Mouse (Mus musculus) Muller cell, postnatal 12 days (primary cell): ENCODE measurements around the gene Cyp2b10.
"Not testable (repeated sequence)": the region's sequence is repeated elsewhere in the genome, so short reads cannot be mapped to it uniquely, and the experiment has no call there.

ENCODE experiments used
- DNase-seq: peaks from one replicate; pipeline ENCODE4 v3.0.0-alpha.2; 2015; ENCODE audit errors: inconsistent ontology term

The Cyp2b10 gene

GRCm38 (mm10) chr7:25897411-25897810, at the start of gene Cyp2b10:
Cyp2b10 (plus strand) TSS chr7:25897620.
- no peak for DNase-seq

- peak; percentile 79 for DNase-seq
These were observed 49.5 kb upstream of the Cyp2b10 start for GRCm38 (mm10) chr7:25847722-25848443.

GRCm38 (mm10) chr7:25848444-25848812, 49.0 kb upstream of the Cyp2b10 start:
- DNase-seq = no peak

GRCm38 (mm10) chr7:25855082-25855481, 42.3 kb upstream of the Cyp2b10 start:
- peak; percentile 43 for DNase-seq

- DNase-seq = no peak
These were observed 37.2 kb upstream of the Cyp2b10 start for GRCm38 (mm10) chr7:25859962-25860870.

- DNase-seq = no peak
These were observed 35.1 kb upstream of the Cyp2b10 start for GRCm38 (mm10) chr7:25862365-25862764.

GRCm38 (mm10) chr7:25863756-25864155, 33.7 kb upstream of the Cyp2b10 start:
- DNase-seq = peak; percentile 14

- DNase-seq = no peak
These were observed 32.6 kb upstream of the Cyp2b10 start for GRCm38 (mm10) chr7:25864861-25865260.

- DNase-seq = no peak
These were observed 27.6 kb upstream of the Cyp2b10 start for GRCm38 (mm10) chr7:25869789-25870188.

- DNase-seq = no peak
These were observed 24.8 kb upstream of the Cyp2b10 start for GRCm38 (mm10) chr7:25872624-25873023.

- no peak for DNase-seq
These were observed 18.7 kb upstream of the Cyp2b10 start for GRCm38 (mm10) chr7:25878735-25879134.

GRCm38 (mm10) chr7:25880721-25881120, 16.7 kb upstream of the Cyp2b10 start:
- DNase-seq = not testable (repeated sequence)

- DNase-seq = no peak
These were observed 13.1 kb upstream of the Cyp2b10 start for GRCm38 (mm10) chr7:25884272-25884671.

GRCm38 (mm10) chr7:25887758-25888157, 9.7 kb upstream of the Cyp2b10 start:
- DNase-seq = no peak

GRCm38 (mm10) chr7:25893159-25893558, 4.3 kb upstream of the Cyp2b10 start:
- no peak for DNase-seq

GRCm38 (mm10) chr7:25895162-25895561, 2.3 kb upstream of the Cyp2b10 start:
- DNase-seq = no peak

GRCm38 (mm10) chr7:25898064-25898463, 644 bp downstream of the Cyp2b10 start:
- DNase-seq = no peak

GRCm38 (mm10) chr7:25902061-25902690, 4.8 kb downstream of the Cyp2b10 start:
- DNase-seq = no peak

- DNase-seq = no peak
These were observed 5.7 kb downstream of the Cyp2b10 start for GRCm38 (mm10) chr7:25903156-25903555.

- no peak for DNase-seq
These were observed 6.6 kb downstream of the Cyp2b10 start for GRCm38 (mm10) chr7:25904066-25904465.

- DNase-seq = no peak
These were observed 7.1 kb downstream of the Cyp2b10 start for GRCm38 (mm10) chr7:25904489-25904888.

GRCm38 (mm10) chr7:25907380-25907779, 10.0 kb downstream of the Cyp2b10 start:
- no peak for DNase-seq
